ENCODE assay signal across 8 mouse cellular contexts in genomic region chr12:40040067-40040466, GRCm38 (mm10). TPM values are rescaled to one million over a fixed set of nuclear protein-coding genes. Genes with fewer than 3 reads are reported as not detected.
DNase-seq lines count a peak whose midpoint lies in the region.

No protein-coding gene starts in this region.

- peak; percentile 40 for DNase-seq in adrenal gland, postnatal 14 days
- no peak for DNase-seq in adrenal gland, postnatal 4 days (ENCODE audit: low spot score in 2 of 2)
- peak; percentile 18 to 30 for DNase-seq in left cerebral cortex, adult 18-20 months (ENCODE audit: low spot score in 2 of 2)
- DNase-seq in left cerebral cortex, adult 11 months (ENCODE audit: low spot score) = no peak
- DNase-seq in MN1 (ENCODE audit: low spot score) = peak; percentile 71
- DNase-seq in heart, postnatal 4 days = peak; percentile 36
- DNase-seq in retina, embryonic 14.5 days (ENCODE audit: low spot score) = peak; percentile 77
- no peak for DNase-seq in gastrocnemius, postnatal 25 days

RNA-seq across cellular contexts. Expression of gene Arl4a, which starts 2.2 kb away (rescaled TPM):
- 104 and 125 TPM in 2 replicates for total RNA-seq in adrenal gland, postnatal 14 days (2021)
- total RNA-seq in adrenal gland, postnatal 4 days (2021) = 10 to 100 TPM; 66.8 to 67.5 TPM
- total RNA-seq in left cerebral cortex, adult 18-20 months (2021) = 10 to 100 TPM; 36.7 to 42.7 TPM
- total RNA-seq in heart, postnatal 4 days (2021) = 10 to 100 TPM; 27.0 to 27.5 TPM
- total RNA-seq in gastrocnemius, postnatal 25 days (2021) = 10 to 100 TPM; 18.4 to 20.5 TPM

Comparison
In these comparisons a context has a peak if more than half of its experiments do, and no peak if none do; other contexts are left out.
1. DNase-seq: peak in adrenal gland, postnatal 14 days (single experiment), left cerebral cortex, adult 18-20 months (2 of 2), MN1 (single experiment), heart, postnatal 4 days (single experiment) and retina, embryonic 14.5 days (single experiment); none in adrenal gland, postnatal 4 days (0 of 2), left cerebral cortex, adult 11 months (single experiment) and gastrocnemius, postnatal 25 days (single experiment).